Mouse (Mus musculus) neural tube, embryonic 10.5 days (tissue): Measurements from ENCODE around the gene Osbpl9.
A peak's percentile ranks its signal among the peaks of the same experiment; 100 is the strongest.

Source experiments
- DNase-seq: peaks from one replicate; pipeline ENCODE4 v3.0.0-alpha.2; 2017; ENCODE audit warnings: low spot score; ENCODE audit errors: extremely low spot score

Osbpl9 gene

DNA sequence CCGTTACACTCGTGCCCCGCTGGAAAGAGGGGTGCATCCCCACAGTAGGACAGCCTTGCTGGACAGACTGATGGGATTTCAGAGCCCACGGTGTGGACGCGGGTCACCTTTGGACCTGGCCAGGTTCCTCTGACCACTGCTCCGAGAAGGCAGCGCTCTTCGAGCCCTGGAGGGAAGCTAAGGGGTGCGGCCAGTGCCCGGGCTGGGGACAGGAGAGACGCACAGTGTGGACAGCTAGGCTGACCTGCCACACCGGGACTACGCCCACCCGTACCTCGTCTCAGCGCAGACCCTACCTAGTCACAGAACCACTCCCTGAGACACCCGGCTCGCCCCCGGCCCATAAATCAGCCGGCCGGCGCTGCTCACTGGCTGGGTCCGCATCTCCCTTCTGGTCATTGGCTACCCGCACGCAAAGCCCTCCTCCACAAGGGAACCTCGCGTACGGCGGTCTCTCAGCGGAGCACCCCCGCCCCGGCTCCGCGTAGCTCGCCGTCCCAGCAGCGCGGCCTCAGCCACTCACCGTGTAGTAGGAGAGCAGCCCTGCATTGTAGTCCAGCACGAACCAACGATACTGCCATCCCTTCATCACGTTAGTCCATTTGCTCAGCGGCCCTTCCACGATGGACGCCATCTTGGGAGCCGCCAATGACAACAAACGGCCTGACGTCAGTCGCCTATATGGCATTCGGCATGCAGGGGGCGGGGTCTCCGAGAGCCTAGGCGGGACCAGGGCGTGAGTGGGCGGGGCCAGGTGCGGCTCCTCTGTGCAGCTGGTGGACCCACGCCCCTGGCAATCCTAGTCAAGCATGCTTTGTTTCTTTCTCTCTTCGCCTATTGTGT lies at the start of gene Osbpl9:
Osbpl9 (minus strand) TSS at position 691 of the 843 bp plus-strand sequence.
- peak; percentile 99 for DNase-seq

DNA sequence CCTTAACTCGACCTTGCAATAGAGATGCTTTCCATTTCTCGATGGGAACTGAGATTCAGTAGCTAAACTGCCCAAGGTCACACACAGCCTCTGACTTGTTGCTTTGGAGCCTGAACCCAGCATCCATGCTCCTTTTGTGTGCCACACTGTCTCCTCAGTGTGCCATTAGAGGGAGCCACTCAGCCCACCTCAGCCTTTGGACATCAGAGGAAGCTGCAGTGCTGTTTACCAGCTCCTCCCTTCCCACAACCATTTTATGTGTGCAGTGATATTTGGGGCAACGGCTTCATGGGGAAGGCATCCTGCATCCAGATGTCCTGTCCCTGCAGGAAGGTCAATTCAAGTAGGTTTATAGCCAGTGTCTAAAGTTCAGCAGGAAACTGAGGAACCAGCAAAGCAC lies 49.5 kb upstream of the Osbpl9 start:
- DNase-seq = no peak

DNA sequence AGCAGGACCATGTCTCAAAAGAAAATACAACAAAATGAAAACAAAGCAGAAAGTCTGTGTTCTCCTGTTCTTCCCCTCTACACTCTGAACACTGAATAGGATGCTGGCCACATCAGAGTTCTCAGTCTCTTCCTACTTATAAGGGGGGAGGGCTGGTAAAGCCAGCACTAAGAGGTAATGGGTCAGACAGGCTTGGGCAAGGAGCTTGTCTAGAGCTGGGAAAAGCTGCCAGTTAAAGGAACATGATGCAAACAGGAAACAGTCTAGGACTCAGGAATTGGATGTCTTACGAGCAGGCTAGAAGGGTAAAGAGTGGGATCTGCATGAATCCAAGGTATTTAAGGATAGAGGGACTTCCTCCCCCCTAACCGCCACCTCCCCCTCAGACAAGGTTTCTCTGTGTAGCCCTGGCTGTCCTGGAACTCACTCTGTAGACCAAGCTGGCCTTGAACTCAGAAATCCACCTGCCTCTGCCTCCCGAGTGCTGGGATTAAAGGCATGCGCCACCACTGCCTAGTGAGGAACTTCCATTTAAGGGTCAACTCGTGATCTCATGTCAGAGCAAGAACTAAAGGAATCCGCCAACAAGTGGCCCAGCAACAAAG lies 43.0 kb upstream of the Osbpl9 start:
- DNase-seq = no peak

DNA sequence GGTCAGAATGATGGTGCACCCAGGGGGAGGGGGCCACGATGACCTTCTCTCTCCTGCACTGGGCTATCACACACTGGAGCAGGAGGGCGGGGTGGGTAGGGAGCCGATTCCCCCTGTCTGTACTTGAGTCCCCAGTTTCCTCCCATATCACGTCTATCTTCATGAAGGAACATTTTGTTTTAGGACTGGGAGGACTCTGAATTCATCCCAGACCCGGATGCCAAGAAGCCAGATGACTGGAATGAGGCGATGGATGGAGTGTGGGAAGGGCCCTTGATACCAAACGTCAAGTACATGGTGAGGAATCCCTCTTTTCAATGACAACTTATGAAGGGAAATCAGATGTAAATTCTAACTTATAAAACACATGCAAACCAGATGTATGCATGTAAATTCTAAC lies 42.4 kb upstream of the Osbpl9 start:
- no peak for DNase-seq

DNA sequence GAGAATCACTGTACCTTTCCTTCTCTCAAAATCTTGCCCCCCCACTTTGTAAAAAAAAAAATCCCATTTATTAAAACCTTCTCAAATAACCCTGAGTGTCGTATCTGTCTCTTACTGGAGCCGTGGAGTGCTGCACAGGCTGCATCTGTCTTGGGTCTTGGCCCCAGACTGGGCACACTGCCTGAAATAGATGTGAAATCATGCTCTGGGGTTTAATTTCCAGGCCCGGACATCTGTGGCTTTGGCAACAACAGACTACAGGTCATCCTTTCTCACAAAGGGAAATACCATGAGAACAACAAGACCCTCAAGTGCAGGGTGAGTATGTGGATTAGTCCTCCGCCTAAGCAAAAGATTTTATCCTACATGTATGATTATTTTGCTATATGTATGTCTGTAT lies 39.9 kb upstream of the Osbpl9 start:
- DNase-seq = no peak

DNA sequence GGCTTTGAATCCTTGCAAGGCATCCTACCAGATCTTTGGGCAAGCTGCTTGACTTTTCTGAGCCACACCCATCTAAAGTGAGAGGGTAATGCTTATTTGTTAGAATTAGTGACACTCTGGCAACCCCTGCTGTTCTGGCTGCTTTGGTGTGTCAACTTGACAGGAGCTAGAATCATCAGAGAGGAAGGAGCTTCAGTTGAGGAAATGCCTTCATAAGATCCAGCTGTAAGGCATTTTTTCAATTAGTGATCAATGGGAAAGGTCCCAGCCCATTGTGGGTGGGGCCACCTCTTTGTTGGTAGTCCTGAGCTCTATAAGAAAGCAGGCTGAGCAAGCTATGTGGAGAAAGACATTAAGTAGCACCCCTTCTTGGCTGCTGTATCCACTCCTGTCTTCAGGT lies 39.1 kb upstream of the Osbpl9 start:
- DNase-seq = no peak

DNA sequence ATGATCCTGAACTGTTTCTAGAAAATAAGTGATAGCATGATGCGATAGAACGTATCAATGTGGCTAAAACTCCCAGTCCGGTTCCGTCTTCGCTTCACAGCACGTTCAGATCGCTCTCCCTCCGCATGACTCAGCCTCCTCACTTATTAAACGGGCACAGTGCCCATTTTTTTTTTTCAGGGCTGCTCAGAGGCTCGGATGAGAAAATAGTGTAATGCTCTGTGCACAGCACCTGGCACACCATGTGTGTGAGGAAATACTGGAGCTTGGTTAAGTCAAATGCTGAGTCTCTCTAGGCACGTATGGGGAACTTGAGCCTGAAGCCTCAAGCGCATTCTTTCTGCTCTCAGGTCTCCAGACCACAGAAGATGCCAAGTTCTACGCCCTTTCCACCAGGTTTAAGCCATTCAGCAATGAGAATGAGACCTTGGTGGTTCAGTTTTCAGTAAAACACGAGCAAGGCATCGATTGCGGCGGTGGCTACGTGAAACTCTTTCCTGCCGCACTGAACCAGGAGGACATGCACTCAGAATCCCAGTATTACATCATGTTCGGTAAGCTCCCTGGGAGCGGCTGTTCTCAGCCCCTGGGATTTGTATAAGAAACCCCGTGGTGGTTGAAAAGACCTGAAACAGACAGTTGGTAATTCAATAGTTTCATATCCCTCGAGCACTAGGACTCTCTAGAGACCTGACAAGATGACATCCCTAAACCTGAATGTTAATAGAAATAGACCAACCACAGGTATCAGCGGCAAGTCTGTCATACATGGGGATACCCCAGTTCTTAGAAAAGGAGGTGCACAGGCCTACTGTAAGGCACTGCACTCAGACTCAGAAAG lies 36.6 kb upstream of the Osbpl9 start:
- DNase-seq = no peak

DNA sequence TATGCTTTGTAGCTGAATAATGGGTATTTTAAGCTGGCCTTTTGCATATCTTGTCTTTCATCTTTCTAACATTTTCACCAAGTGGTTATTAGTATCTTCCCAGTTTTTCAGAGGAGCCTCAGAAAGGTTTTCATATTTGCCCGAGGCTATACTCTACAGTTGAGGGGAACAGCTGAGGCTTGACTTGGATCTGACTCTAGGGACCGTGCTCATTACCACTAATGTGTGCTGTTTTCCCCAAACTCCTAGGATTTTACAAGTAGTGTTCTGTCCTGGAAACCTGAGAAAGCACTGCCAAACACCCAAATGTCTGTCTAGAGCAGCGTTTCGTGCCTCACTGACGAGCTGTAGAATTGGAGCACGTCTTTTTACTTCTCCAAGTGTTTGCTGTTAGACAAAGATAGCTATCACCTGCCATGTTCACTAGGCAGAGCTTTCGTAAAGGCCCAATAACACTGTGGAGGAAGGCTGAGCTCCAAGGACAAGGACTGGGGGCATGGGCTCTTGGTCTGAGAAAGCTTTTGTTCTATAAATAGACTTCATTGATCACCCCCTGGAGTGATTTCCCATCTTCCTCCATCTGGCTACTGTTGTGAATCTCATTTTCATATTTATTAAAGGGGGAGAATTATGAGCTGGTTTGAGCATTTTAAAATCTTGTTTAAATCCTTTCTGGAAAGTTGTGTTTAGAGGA lies 34.3 kb upstream of the Osbpl9 start:
- no peak for DNase-seq

DNA sequence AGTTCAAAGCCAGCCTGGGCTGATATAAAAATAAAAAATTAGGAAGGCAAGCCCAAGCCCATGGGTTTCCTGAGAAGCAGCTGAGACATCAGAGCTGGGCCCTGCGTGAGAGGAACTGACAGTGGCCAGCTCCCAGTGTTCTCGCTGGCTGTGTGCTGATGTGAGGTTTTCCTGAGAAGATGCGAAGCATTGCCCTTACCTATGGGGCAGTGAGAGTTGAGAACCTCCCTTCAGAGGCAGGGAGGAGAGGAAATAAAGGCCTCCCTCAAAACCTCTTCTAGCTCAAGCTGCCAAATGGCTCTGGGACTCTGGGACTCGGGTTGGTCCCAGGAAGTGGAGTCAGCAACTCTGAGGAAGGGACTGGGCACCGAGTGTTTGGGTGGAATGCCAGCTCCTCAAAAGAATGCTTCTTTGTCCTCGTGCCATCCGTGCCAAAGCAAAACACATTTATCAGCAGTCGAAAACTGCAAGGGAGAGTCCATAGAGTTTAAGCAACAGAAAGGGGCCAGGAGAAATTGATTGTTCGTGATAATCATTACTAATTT lies 32.8 kb upstream of the Osbpl9 start:
- no peak for DNase-seq

DNA sequence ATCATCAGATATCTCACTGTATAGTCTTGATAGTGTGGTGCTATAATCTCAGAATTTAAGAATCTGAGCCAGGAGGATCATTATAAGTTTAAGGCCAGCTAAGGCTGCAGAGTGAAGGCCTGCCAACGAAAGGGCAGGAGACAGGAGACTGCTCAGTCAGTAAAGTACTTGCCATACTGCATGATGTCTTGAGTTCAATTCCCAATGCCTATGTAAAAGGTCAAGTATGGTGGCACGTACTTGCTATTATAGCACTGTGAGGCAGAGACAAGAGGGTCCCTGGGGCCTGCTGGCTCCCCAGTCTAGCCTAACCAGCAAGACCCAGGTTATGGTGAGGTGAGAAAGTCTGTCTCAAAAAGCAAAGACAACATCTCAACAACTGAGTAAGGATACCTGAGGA lies 32.1 kb upstream of the Osbpl9 start, which contains the start of gene Calr4:
Calr4 (plus strand) TSS at position 301 of the 400 bp plus-strand sequence.
- no peak for DNase-seq

DNA sequence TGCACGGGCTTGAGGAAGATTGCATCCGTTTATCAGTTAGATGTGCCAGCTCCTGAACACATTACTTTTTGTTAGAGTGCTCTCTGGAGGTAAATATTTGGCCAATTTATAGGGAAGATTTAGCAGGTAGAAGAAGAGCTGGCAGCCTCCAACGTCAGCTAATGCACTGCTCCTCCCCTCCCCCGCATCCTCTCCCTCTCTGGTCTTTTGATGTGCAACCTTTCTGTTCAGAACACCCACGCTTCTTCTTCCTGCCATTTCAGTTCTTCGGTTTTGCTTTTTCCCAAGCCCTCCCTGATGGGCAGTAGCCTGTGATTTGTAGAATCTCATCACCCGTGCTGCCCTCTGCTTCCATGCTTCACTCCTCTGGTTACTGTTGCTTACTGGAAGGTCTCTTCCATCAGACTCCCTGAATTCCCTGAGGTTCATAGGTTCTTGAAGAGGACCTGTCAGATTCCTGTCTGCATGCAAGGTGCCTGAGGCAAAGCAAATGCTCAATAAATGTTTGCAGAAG lies 27.8 kb upstream of the Osbpl9 start:
- no peak for DNase-seq

DNA sequence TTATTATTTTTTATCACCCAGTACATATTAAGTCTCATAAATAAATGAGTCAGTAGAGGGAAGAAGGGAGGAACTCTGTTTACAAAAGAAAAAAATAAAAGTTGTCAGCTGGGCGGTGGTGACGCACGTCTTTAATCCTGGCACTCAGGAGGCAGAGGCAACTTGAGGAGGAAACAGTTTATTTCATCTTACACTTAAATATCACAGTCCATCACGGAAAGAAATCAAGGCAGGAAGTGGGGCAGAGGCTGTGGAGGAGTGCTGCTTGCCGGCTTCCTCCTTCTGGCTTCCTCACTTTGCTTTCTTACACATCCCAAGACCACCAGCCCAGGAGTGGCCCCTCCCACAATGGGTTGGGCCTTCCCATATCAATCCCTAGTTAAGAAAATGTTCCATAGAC lies 24.0 kb upstream of the Osbpl9 start:
- no peak for DNase-seq

DNA sequence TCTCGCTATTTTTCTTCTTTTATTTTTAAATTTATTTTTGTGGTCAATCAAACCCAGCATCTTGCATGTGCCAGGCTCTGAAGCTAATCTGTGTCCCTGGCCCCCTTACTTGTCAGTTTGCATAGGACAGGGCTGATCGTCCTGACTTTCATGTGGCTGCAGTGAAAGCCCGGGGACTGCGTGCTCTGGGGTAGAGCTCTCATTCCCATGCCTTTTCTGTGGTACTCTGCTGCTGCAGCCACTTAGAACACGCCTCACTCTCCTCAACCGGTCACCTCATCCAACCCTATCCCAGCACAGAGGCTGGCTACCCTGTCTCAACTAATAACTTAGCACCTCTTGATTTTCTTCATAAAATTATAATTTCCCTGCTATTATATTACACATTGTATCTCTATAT lies 23.5 kb upstream of the Osbpl9 start:
- no peak for DNase-seq

DNA sequence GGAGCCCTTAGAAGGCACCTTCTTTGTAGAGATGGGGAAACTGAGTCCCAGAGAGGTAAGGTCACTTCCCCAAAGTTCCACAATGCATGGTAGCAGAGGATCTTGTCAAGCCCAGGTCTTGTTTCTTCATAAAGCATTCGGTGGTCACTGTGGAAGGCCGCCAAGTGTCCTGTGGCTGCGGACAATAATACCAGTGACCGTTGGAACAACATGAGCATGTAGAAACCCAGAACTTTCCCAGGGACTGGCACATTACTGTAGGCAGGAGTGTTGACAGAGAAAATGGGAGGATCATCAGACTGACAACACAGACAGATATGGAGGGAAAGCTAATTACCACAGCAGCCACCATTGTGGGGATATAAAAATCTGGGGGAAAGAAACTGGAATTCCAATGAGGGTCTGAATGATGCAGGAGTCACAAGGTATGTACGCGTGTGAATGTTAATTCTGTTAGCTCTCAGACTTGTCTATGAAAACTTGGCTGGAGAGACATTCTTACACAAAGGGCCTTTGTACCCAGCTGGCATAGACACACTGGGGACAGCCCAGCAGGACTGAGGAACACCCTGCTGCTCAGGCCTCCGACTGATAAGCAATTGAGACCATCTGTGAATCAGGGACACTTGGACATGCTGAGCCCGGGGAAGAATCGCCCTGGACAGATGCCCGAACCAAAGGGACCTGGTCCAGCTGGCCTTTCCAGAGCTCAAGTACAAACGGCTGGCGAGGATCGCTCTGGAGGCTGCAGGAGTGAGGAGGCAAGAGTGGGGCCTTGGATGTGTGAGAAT lies 22.9 kb upstream of the Osbpl9 start:
- peak; percentile 25 for DNase-seq

DNA sequence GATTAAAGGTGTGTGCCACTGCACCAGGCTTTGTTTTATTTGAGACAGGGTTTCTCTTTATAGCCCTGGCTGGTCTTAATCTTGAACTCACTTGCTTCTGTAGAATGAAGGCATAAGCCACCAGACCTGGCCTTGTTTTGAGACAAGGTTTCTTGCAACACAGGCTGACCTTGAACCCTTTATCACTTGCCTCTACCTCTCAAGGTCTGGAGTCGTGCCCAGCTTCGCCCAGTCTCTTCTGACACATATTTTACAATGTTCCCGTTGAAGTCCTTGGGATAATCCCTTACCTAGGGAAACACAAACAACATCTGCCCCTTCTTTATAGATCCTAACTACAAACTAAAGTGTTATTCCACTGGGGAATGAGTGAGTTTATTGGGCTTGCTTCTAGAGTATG lies 19.9 kb upstream of the Osbpl9 start:
- no peak for DNase-seq

DNA sequence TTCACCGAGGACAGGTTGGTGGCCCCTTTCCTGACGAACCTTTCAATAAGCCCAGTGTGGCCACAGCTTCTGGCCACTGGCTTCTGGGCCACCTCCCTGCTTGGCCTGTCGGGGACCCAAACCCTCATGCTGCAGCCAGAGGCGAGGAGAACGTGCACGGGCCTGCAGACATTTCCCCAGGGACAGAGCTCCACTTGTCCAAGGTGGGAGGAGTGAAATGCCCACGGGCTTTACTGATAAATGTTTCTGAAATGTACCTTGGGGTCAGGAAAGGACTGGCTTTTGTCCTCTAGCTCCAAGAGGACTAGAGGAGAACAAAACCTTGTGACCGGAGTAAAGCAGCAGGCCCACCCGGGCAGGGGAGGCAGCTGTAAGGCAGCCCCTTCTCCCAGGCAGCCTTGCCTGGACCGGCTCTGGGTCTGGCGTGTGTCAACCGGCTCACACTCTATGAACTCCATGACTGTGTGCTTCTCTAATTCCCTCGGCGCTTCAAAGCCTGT lies 18.4 kb upstream of the Osbpl9 start:
- no peak for DNase-seq

DNA sequence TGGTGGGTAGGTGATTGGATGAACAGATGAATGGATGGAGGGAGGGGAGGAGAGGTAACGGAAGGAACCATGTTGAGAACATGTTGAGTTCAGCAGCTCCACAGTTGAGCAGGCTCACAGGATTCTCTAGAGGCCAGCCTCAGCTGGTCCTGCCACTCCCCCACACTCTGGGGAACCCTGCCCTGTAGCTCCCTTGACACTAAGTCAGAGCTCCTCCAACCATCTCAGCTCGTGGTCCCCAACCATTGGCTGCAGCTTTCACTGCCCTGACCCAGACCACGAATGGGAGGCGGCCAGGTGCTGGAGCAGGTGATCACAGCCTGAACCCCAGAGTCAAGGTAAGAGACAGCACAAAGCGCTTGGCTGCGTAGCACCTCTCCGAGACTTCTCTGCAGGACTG lies 15.9 kb upstream of the Osbpl9 start:
- DNase-seq = no peak

DNA sequence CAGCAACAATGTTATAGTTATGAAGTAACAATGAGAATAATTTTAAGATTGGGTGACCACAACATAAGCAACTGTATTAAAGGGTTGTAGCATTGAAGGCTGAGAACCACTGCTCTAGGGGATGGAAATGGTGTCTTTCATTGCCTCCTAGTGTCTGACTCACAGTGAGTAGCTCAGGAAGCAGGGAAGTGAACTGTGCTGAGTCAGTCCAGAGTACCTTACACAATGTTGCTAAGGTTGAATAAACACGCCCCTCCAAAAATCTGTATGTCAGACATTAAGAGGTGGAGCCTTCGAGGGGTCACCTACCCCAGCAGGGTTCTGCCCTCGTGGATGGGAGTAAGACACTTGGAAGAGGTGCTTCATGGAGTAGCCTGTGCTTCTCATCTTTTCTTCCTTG lies 11.9 kb upstream of the Osbpl9 start:
- DNase-seq = no peak

DNA sequence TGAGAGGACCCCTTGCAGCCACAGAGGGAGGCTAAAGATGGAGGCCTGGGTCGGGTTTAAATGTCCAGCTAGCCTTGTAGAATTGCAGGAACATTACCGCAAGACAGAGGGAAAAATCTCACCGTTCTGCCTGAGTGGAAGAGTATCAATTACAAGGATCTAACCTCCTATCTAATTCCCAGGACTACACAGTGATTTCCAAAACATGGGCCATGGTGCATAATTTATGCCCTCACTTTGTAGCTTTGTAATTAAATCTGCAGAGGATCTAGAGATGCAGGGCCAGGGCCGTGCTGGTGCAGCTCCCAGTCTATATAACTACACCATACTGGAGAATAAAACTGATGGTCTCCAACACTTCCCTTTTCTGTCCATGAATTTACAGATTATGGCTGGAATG lies 8.8 kb upstream of the Osbpl9 start:
- no peak for DNase-seq

DNA sequence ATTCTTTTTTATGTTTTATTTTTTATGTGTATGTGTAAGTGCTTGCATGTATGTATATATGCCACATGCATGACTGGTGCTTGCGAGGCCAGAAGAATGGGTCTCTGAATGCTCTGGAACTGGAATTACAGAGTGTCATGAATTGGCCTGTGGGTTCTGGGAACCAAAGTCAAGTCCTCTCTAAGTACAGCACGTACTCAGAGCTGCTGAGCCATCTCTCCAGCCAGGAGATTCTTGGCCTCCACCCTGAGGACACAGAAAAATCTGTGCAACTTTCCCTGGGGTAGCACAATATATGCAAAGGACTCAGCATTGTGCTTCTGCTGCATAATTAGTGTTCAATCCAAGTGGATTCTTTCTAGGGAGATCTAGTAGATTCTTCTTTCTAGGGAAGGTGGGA lies 8.2 kb upstream of the Osbpl9 start:
- no peak for DNase-seq
